Mouse (Mus musculus) thymus, postnatal 4 days (tissue): Measurements from ENCODE around the gene Fgf12.

Experiments used
- DNase-seq: peaks from one replicate; pipeline ENCODE4 v3.0.0; 2021

Fgf12 gene

DNA sequence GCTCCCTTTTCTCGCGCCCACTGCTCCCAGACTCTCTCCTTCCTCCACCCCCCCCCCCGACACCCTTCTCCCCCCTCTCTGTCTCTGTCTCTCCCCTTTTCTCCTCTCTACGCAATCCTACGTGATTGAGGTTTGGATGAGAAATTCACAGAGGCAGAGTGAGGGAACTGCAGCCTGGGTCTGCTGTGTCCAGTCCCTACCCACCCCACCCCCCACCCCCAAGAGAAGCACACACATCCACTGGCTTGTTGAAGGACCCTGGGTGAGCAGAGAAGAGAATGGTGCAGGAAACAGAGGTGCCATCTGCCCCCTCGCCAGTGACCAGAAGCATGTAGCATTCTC lies 305.8 kb downstream of the Fgf12 start:
- DNase-seq, result no peak

DNA sequence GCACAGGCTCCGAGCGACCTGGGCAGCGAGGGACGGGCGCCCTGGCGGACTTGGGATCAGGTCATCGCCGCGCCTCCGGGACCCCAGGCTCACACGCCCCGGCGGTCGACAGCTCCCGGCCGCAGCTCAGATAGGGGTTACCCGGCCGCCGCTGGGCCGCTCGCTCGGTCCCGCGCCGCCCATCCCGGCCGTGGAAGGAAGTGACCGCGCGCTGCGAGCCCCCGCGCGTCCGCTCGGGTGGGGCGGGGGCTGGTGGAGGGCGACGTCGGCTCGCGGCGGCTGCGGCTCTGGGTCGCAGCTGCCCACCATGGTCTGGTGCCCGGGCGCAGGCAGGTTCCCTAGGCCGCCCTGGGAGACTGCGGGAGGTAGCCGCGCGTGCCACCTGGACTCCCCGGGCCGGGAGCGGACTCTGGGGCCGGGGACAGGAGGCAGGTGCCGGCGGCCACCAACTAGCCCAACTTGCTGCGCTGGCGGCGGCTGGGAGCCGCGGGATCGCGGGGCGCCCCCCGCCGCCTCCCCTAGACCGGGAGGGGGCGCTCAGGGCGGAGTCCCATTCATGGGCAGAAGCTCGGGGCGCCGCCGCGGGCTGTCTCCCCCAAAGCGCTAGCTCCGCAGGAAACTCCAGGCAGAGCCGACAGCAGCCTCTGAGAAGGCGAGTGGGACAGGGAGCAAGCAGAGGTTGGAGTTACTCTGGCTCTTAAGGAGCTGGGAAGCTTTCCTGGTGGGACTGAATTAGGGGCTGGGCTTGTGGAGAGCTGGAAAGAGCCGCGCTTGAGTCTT lies 306.3 kb downstream of the Fgf12 start:
- peak; percentile 19 for DNase-seq

DNA sequence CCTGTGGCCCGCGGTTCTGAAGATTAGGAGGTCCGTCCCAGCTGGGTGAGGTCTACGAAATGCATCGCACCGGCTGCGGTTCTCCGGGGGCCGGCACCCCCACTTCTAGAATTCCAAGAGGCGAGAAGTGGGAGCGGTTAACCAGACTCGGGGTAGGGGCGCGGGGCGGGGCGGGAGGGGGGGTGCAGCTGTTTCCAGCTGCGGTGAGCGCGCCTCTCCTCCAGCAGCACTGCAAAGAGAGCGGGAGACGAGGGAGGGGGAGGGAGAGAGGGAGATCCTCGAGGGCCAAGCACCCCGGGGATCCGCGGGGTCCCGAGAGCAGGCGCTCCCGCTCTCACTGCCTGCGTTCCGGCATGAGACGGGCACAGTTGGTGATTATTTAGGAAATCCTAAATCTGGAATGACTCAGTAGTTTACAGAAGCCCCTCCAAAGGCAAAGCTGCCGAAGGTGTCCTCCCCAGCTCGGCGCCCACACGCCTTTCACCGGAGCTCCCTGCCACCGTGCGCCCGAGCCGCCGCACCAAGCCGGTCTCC lies 307.0 kb downstream of the Fgf12 start:
- DNase-seq, result no peak

DNA sequence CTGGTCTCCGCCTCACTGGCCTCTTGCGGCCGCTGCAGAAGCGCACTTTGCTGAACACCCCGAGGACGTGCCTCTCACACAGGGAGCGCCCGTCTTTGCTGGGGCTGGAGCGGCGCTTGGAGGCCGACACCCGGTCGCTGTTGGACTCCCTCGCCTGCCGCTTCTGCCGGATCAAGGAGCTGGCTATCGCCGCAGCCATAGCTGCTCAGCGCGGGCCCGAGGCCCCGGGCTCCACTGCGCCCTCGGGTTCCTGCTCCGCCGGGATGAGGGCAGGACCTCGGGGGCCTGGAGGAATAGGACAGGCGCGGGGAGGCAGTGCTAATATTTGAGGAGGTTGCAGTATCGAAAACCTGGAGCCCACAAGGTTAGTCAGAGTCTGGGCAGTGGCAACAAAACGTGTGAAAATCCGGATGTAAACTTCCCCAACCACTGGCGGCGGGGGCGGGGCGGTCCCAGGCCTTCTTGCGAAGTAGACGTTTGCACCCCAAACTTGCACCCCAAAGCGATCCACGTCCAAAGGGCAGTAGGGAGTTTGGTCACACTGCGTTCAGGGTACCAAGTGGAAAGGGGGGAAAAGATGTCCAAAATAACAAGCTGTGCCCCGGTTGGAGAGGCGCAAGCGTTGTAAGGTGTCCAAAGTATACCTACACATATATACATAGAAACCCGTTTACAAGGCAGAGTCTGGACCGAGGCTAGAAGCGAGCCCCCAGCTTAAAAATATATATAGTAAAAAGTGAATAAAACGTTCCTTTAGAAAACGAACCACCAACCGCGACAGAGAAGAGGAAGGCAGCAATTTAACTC lies 307.7 kb downstream of the Fgf12 start:
- peak; percentile 8 for DNase-seq

DNA sequence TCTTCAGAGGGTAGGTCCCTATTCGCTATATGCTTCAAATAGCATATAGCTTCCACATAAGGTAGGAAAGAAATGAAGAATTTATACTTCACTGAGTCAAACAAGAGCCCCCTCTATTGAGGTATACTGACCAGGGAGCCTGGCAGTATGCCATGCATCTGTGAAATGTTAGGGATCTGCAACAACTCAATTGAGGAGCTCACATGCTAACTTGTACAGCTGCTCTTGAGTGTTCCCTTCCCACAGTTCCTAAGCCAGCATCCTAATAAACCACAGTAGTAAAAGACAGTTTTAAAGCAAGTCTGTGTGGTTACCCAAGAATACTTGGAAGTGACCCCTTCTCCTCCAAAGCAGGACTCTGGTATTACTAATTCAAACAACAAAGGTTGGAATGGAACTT lies 331.3 kb downstream of the Fgf12 start:
- no peak for DNase-seq

DNA sequence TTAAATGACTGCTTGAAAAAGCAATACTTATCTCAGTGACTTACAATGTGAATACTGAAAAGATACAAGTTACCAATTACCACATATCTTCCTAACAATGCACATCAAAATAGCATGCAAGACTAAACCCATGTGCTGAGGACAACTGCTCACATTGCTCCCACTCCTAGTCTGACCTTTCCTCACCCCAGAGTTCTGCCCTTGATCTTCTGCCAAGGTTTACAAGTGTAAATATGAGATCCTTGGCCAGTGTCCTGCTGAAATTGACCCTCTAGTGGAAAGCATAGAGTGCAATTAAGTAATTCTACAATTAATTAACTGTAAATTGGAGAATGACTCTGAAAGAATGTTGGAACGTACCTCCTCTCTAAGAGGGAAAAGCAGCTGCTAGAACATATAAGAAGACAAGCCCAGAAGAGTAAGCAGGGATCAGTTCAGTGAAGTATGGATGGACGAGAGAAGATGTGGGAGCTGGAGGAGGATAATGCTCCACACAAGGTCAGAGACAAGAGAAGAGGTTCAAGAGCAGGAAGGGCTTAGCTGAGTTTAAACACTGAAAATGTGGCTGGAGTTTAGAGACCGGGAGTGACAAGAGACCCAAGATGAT lies 333.1 kb downstream of the Fgf12 start:
- DNase-seq, result no peak

DNA sequence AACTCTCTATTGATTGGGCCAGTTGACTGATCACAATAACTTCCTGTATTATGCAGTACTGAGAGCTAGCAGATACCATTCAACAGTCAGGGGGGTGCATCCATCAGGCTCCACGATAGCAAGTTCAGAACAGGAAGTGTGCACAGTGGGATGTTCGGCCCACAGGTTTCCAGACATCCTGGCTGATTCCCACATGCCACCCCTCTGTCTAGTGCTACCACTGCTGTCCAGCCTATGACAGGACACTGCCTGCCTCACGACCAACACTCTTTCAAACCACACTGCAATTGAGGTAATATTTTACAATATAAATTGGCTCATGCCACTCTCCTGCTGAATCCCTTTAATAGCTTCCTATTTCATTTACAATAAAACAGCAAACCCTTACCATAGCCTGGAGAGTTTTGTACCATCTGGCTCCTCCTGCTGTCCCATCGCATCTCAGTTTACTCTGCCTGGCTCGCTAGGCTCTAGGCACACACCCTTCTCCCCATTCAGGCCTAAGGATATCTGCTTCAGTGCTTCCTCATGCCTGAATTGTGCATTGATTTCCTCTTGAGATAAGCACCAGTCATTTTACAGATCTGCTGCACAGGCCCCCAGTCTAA lies 341.6 kb downstream of the Fgf12 start:
- DNase-seq, result no peak

DNA sequence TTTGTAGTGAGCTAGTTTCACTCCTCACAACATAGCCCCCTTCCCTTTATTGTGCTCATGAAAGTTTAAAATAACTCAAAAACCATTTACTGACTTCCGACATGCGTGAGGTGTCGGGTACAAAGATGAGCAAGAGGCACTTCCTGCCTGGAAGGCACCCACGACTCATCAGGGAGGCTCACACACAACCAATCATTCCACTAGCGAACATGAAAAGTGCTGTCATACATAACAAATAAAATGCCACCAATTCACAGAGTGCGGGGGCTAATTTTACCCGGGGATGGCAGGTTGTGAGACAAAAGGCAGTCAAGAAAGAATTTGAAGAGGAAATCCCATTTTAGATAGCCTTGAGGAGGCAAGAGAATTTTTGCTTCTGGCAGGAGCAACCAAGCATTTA lies 344.6 kb downstream of the Fgf12 start:
- DNase-seq, result no peak

DNA sequence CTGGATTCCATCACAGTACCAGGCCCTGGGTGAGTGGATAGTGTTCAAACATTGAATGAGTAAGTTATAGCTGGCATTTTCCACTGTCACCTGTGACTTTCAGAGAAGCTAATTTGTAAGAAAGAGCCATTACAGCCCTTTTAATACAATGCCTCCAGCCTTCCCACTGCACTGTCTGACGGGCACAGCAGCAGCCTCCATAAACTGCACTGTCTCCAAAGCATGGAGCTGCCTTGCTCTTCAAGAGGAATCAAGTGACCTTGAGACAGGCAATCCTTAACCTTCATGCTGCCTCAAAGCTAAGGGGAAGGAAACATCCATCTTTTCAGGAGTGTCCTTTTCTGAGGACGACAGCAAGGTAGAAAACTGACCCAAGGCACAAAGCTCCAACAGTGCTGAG lies 345.0 kb downstream of the Fgf12 start:
- no peak for DNase-seq

DNA sequence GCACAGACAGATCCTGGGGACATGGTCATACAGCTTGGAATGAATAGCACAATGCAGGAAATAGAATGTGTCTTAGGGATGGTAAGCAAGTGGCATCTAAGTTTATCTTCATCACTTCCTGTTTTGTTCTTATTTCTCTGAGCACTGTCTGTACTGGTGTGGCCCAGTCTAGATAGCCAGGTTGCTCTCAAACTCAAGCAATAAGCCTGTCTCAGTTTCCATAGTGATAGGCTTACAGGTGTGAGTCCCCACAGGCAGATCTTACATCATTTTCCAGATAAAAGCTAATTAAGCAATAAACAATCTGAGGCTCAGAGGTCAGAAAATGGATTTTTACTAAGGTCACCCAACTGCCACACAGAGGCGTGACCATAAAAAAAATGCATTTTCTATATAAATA lies 348.7 kb downstream of the Fgf12 start:
- DNase-seq, result no peak

DNA sequence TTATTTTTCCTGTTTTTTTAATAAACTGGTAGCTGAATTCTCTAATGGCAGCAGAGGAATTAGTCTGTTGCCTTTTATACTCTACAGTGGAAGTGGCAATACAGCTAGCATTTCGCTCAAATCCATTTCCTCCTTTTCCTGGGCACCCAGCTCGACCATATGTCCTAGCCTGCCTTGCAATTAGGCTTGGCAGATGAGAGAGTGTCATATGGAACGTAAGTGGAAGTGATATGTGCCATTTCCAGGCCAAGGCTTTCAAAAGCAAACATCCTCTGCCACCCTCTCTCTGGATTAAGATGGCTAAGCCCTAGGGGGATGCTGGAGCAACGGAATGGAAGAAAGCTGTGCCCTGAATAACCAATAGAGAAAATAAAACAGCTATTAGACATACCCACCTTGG lies 350.2 kb downstream of the Fgf12 start:
- no peak for DNase-seq

DNA sequence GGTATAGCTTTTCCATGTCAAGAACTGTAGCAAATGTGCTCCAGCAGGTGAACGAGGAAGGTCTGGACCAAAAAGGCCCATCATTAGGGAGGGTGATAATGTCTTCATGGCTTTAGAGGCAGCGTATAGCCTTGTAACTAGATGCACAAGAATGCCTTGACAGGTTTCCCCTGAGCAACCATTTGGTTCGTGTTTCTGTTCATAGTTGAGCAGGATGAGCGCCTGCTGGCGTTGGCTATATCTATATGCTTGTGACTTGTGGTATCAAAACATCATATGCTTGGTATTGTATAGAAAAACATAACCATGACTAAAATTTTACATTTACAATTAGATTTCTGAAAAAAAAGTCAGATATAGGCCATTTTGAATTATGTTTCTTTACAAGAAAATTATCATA lies 361.6 kb downstream of the Fgf12 start:
- no peak for DNase-seq

DNA sequence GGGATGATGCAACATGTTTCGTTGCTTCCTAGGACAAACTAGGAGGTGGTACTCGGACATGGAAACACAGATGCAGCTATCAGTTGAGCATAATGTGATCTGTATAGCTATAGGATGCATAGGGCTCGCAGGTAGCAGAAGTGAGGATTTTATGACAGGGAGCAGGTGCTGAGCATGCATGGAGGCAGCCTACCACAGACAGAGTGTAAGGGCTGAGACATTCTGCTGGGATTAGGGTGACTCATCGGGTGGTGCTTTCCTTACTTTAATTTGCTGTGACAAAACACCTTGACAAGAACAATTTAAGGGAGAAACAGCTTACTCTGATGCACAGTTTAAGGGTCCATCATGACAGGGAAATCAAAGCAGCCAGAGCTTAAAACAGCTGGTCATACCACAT lies 363.8 kb downstream of the Fgf12 start:
- DNase-seq, result no peak

DNA sequence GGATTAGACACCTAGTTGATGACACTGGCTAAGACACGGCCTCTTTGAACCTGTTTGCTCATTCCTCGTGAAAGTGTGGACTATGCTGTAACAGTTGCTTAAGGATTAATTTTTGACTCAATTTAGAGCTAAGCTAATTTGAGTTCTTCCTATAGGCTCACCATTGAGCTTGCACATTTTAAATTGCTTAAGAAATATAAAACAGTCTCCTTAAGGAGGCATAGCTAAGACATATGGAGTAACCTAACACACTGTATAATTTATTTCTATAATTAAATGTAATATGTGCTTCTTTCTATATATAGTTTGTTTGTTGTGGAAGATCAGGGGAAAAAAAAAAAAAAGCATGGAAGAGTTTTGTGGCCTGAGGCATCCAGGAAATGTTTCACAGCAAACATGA lies 378.1 kb downstream of the Fgf12 start:
- DNase-seq, result no peak

DNA sequence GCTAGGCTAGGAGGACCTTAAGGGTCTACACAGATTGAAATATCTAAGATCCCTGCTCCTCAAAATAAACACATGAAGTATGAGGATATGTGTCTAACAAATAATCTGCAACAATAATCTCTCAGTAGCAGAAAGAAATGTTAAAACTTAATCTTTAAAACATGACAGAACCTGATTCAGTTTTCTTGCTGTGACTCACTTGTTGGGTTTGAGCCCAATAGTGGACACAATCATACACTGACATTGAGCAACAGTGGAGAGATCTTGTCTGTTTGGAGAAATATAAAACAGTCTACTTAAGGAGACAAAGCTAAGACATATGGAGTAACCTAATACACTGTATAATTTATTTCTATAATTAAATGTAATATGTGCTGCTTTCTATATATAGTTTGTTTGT lies 379.6 kb downstream of the Fgf12 start:
- DNase-seq, result no peak

DNA sequence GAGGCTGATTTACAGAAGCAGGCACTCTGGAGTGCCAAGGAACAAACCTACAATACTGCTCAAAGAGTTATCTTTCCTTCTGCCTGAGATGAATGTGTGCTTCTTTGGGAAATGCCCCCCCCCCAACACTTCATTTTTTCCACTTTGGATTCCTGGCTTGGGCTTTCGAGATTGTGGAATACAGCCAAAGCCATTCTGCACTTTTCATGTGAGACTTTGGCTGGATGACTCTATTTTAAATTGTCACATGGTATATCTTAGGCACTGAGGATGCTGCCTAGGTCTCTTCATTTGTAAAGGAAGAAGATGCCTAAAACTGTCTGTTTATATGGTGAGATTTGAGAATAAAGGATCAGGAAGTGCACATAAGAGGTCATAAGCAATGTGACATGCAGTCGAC lies 402.2 kb downstream of the Fgf12 start:
- no peak for DNase-seq

DNA sequence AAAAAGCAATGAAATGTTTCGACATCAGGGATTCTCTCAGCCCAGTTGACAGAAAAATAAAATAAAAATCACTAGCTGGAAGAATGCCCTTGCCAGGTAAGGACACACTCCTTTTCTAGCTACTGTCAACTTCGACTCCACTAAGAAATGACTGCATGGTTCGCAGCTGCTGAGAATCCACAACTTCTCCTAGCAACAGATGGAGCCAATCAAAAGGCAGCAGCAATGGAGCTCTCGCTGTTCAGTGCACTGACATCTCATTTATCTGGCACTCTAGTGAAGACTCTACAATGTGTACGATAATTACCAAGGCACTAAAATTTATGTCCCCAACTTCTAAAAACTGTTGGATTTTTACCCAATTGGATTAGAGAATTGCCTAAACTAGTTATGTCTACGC lies 407.5 kb downstream of the Fgf12 start:
- no peak for DNase-seq

DNA sequence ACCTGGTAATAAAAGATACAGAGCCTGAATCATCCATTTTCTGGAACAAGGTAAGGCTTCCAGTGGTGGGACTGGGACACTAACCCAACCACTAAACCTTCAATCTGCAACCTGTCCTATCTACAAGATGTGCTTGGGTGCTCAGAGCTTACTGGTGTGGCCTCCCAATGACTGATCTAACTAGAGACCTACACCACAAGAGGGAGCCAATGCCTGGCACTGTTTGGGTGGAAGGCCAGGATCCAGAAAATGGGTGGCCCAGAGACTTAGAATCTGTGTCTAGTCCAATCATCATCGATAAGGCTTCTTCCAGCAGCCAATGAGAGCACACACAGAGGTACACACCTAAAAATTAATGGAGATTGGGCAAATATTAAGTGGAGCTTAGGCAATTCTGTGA lies 414.9 kb downstream of the Fgf12 start:
- DNase-seq, result no peak

DNA sequence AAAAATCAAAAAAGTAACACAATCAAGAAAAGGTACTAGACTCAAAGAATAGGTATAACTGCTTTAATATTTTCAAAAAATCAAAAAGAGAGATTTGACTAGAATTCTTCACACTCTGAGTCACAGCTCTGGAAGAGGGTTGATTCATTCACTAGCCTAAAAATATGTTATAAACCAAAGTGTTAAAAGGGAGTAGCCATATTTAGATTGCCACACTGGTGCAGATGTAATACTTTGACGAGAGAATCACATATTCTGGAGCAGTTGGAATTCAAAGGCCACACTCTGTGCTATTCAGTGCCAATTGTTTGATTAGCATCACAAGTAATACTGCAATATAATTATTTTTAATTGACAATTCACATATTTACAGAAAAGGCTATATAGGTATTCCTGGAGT lies 416.2 kb downstream of the Fgf12 start:
- DNase-seq, result no peak

DNA sequence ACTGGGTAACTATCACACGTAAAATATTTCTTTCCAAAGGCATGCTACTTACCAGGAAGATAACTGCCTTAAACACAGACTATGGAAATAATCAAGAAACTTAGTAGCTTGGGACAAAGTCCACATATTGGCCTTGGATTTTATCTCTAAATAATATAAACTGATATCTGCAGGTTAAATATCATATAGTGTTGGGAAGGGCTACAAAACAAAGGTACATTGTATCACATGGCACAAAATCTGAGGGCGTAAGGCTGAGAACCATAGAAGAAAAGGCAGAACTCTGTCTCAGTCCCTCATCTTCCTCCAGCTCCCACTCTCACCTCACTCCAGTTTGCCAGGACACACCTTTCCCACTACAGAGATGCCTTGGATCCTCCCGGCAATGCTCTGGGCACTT lies 417.8 kb downstream of the Fgf12 start:
- DNase-seq, result no peak

DNA sequence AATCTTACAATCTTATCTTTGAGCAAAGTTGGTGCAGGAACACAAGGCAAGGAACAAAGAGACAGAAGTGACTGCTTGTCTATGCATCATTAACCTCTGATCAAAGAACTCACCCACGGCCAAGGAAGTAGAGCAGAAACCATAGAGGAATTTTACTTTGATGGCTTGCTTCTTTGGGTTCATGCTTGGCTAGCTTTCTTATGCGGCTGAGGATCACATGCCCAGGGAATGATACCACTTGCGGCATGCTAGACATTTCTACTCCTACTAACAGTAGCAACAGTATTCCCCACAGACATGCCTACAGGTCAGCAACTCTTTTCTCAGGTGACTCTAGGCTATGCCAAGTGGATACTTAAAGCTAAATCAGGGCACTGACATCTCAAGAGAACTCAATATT lies 429.3 kb downstream of the Fgf12 start:
- no peak for DNase-seq

DNA sequence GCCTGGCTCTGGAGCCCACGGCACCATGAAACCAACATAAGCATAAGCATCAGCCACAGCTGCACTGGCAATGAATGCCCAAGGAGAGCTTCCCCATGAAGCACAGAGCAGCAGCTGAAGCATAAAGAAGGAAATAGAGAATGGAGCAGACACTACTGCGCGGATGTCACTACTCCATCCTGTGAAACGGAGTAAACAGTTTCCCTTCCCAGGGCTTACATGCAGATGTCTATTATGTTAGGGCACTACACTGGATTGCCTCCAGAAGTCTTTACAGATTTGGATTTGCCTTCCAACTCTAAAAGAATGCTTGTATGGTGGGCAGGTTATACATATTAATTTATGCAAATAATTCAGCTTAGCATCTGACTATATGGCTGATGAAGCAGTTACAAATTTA lies 441.2 kb downstream of the Fgf12 start:
- DNase-seq, result no peak

DNA sequence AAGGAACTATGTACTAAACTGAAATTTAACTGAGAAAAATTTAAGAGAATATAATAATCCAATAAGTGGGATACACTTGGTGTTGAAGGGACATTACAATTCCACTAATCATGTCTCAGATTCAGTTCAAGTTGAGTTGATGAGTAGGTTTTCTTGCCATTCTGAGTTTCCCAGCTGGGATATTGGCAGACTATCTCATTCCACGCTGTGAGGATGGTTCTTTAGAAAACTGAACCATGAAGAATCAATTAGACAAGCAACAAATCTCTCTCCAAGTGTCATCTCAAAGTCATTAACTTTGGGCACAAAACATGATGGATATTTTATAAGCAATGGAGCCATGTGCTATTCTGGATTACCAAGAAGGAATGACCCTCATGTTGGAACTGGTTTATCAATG lies 449.0 kb downstream of the Fgf12 start:
- no peak for DNase-seq
